Mouse (Mus musculus) urinary bladder, adult 18-20 months (tissue): ENCODE results near the gene Slc41a2.
"Not testable (repeated sequence)": the region's sequence is repeated elsewhere in the genome, so short reads cannot be mapped to it uniquely, and the experiment has no call there.

Source experiments
- DNase-seq, 2 experiments: peaks; one replicate each; pipeline ENCODE4 v3.0.0; 2022; ENCODE audit warnings: low spot score in 2 of 2, mixed read lengths in 2 of 2

Slc41a2 gene

GRCm38 (mm10) chr10:83337159-83337951, at the start of gene Slc41a2:
Gene Slc41a2, minus strand, starts transcription at chr10:83337882.
- DNase-seq = peak; percentile 47 to 51

GRCm38 (mm10) chr10:83385330-83385910, 47.7 kb upstream of the Slc41a2 start:
- DNase-seq = no peak

GRCm38 (mm10) chr10:83384456-83385215, 47.0 kb upstream of the Slc41a2 start:
- DNase-seq = no peak

- DNase-seq = no peak
Observed at GRCm38 (mm10) chr10:83383863-83384262, 46.2 kb upstream of the Slc41a2 start.

GRCm38 (mm10) chr10:83382988-83383387, 45.3 kb upstream of the Slc41a2 start:
- no peak for DNase-seq

GRCm38 (mm10) chr10:83382528-83382927, 44.8 kb upstream of the Slc41a2 start:
- no peak for DNase-seq

GRCm38 (mm10) chr10:83380501-83380900, 42.8 kb upstream of the Slc41a2 start:
- no peak for DNase-seq

GRCm38 (mm10) chr10:83378083-83378833, 40.6 kb upstream of the Slc41a2 start:
- DNase-seq = no peak

GRCm38 (mm10) chr10:83376911-83377682, 39.4 kb upstream of the Slc41a2 start:
- no peak for DNase-seq

- not testable (repeated sequence) for DNase-seq
Observed at GRCm38 (mm10) chr10:83375458-83375857, 37.8 kb upstream of the Slc41a2 start.

GRCm38 (mm10) chr10:83374045-83374656, 36.5 kb upstream of the Slc41a2 start:
- DNase-seq = no peak

GRCm38 (mm10) chr10:83368918-83369317, 31.2 kb upstream of the Slc41a2 start:
- no peak for DNase-seq

GRCm38 (mm10) chr10:83363451-83363850, 25.8 kb upstream of the Slc41a2 start:
- DNase-seq = no peak

GRCm38 (mm10) chr10:83361643-83362382, 24.1 kb upstream of the Slc41a2 start:
- no peak for DNase-seq

GRCm38 (mm10) chr10:83360356-83360755, 22.7 kb upstream of the Slc41a2 start:
- no peak for DNase-seq

GRCm38 (mm10) chr10:83359956-83360355, 22.3 kb upstream of the Slc41a2 start, which contains the start of gene D10Wsu102e:
Gene D10Wsu102e, plus strand, starts transcription at chr10:83360221.
- peak; percentile 89 to 96 for DNase-seq

- no peak for DNase-seq
Observed at GRCm38 (mm10) chr10:83359451-83359850, 21.8 kb upstream of the Slc41a2 start.

- no peak for DNase-seq
Observed at GRCm38 (mm10) chr10:83356416-83356815, 18.7 kb upstream of the Slc41a2 start.

- no peak for DNase-seq
Observed at GRCm38 (mm10) chr10:83354333-83354719, 16.6 kb upstream of the Slc41a2 start.
